Mouse (Mus musculus): ENCODE data around the gene Itpr2. TPM values are rescaled to one million over a fixed set of nuclear protein-coding genes. Genes with fewer than 3 reads are reported as not detected.

The Itpr2 gene
- 18.0 and 19.5 TPM in 2 replicates for polyA plus RNA-seq (2012; rRNA removed)

DNA sequence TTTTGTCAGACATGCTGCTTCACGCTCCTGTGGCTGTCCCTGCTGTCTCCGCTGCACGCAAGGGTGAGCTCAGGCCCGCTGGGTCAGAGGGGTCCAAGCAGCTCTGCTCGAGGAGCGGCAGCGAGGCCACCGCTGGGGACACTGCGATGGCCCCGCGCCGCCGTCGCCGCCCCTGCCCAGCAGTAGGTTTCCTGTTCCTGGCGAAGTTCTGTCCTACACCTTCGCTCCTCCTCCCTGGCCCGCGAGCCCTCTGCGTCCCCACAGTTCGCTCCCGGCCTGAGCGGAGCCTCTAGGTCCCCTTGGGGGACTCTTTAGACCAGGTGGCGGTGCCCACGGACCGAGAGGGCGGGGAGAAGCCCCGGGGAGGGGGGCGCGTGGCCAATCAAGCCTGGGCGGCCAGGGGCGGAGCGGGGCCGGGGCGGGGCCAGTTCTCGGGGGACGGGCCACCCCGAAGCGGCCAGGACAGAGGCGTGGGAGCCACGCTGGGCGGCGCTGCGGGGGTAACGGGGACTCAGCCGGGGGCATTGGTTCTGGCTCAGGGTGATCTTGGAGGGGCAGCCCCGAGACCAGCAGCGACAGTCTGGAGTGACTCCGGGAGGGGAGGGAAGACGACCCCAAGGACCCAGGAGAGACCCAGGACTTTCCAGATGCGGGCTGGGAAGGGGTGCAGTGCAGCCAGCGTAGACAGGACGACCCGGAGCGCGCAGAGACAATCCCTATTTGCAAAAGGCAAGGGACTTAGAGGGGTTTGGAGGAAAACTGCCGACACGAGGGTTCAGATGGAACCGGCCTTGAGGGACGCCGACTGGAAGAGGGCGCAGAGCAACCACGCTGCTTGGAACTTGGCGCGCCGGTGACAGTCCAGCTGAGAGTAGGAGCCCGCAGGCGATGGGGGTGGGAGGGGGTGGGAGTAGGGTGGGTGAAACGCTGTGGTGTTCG, at the start of gene Itpr2:
Gene Itpr2 (minus strand): TSS at position 358 of the 939 bp plus-strand sequence.
- Histone ChIP-seq H3K36me3 (ENCODE audit: control insufficient read depth, insufficient read depth, low read length) (no peaks in the 10 kb centered on the region), H3K4me3 (ENCODE audit: extremely low read depth, insufficient read depth, insufficient read length) (peak within 1 kb of the TSS; percentile 98), H3K27ac (ENCODE audit: insufficient read depth, low read length) (peak within 1 kb of the TSS; percentile 97), H3K27me3 (ENCODE audit: control insufficient read depth, insufficient read depth, low read length) (no peaks in the 10 kb centered on the region), H3K4me1 (ENCODE audit: control insufficient read depth, insufficient read depth, insufficient read length) (peaks cover 21% of the 10 kb centered on the region)
- DNase-seq (ENCODE audit: low read depth in 1 of 2, low spot score in 2 of 2) = peak; percentile 39 to 92
- WGBS = 2% methylated on average over 70 of the region's 70 CpGs
- TF ChIP-seq CTCF (IDR thresholded peaks at IDR 0.05; ENCODE audit: extremely low read depth, insufficient read depth, insufficient read length, insufficient replicate concordance) = 0 out of 2 replicates have a peak, but pooled peaks have one; percentile 2
- TF ChIP-seq POLR2A (IDR thresholded peaks at IDR 0.05; ENCODE audit: low read depth, low read length) = peak; percentile 58

DNA sequence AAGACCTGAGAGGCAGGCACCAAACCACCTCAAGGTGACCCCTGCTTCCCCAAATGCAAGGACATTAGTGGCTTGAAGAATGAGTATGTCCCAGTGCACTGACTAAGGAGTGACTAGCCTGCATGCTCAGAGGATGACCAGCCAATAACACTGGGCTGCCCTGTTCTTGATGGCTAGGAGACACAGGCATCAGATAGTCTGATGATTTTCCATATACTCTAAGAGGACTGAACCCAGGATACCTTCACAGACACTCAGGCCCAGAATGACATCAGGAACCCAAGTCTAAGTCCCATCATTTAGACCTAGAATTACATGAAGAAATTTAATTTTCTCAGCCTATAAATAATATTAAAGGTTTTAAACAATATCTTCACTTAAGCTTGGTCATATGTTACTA, 49.3 kb upstream of the Itpr2 start:
- H3K4me3 ChIP-seq (ENCODE audit: extremely low read depth, insufficient read depth, insufficient read length) = no peak overlapping the region
- peaks cover 37% of the 10 kb centered on the region for H3K36me3 ChIP-seq (ENCODE audit: control insufficient read depth, insufficient read depth, low read length)
- TF ChIP-seq CTCF (IDR thresholded peaks at IDR 0.05; ENCODE audit: extremely low read depth, insufficient read depth, insufficient read length, insufficient replicate concordance) = no peak
- no peak for TF ChIP-seq POLR2A (IDR thresholded peaks at IDR 0.05; ENCODE audit: low read depth, low read length)
- no peak for DNase-seq (ENCODE audit: low read depth in 1 of 2, low spot score in 2 of 2)
- no peak overlapping the region for H3K27ac ChIP-seq (ENCODE audit: insufficient read depth, low read length)
- H3K4me1 ChIP-seq (ENCODE audit: control insufficient read depth, insufficient read depth, insufficient read length) = no peaks in the 10 kb centered on the region
- H3K27me3 ChIP-seq (ENCODE audit: control insufficient read depth, insufficient read depth, low read length) = no peaks in the 10 kb centered on the region

DNA sequence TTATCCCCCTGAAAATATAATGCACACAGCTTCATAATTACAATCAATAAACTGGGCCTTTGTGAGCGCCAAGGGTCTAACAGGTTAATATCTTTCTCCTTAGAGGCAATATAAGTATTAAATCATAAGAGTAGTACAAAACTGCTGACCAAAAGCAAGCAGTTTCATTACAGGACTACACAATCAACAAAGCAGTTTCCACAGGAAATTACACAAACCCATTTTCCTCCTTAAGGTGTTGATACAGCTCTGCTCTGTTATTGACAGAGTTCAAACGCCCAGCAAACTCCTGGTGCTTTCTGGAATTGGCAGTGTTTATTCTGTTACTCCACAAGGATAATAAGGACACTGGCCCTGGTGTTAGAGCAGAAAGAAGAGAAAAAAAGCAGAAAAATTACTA, 48.4 kb upstream of the Itpr2 start:
- Histone ChIP-seq H3K27ac (ENCODE audit: insufficient read depth, low read length) (no peak overlapping the region), H3K4me3 (ENCODE audit: extremely low read depth, insufficient read depth, insufficient read length) (no peak overlapping the region), H3K27me3 (ENCODE audit: control insufficient read depth, insufficient read depth, low read length) (no peaks in the 10 kb centered on the region), H3K36me3 (ENCODE audit: control insufficient read depth, insufficient read depth, low read length) (peaks cover 33% of the 10 kb centered on the region), H3K4me1 (ENCODE audit: control insufficient read depth, insufficient read depth, insufficient read length) (no peaks in the 10 kb centered on the region)
- no peak for DNase-seq (ENCODE audit: low read depth in 1 of 2, low spot score in 2 of 2)
- WGBS = 82% methylated on average over 2 of the region's 2 CpGs
- no peak for TF ChIP-seq CTCF (IDR thresholded peaks at IDR 0.05; ENCODE audit: extremely low read depth, insufficient read depth, insufficient read length, insufficient replicate concordance)
- TF ChIP-seq POLR2A (IDR thresholded peaks at IDR 0.05; ENCODE audit: low read depth, low read length) = no peak

DNA sequence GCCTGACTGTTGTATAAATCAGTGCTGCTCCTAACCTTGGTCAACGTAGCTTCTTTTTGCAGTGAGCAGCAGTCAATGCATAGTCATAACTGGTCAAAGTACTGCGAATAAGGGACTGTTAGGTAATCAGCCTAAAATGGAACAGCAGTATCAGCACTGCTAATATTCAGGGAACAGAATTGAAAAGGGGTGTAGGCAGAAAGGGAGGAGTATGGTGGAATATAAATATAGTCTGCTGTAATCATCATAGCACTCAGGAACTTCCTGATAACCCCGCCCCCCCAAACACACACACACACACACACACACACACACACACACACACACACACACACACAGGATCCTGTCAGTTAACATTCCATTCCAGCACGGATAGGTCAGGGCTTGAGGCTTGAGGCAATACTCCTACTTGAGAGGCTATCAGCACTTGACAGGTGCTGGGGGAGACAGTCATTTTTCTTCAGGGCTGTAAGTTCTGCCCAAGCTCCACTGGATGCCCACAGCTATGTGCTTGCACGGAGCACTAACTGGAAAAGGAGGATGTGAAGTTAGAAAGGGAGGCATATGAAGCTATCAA, 43.4 kb upstream of the Itpr2 start:
- Histone ChIP-seq H3K4me1 (ENCODE audit: control insufficient read depth, insufficient read depth, insufficient read length) (peaks cover 2% of the 10 kb centered on the region), H3K36me3 (ENCODE audit: control insufficient read depth, insufficient read depth, low read length) (peaks cover 8% of the 10 kb centered on the region), H3K27me3 (ENCODE audit: control insufficient read depth, insufficient read depth, low read length) (no peaks in the 10 kb centered on the region), H3K27ac (ENCODE audit: insufficient read depth, low read length) (no peak overlapping the region), H3K4me3 (ENCODE audit: extremely low read depth, insufficient read depth, insufficient read length) (no peak overlapping the region)
- whole genome bisulfite sequencing = 90% methylated on average over 5 of the region's 5 CpGs
- DNase-seq (ENCODE audit: low read depth in 1 of 2, low spot score in 2 of 2) = no peak
- no peak for TF ChIP-seq POLR2A (IDR thresholded peaks at IDR 0.05; ENCODE audit: low read depth, low read length)
- TF ChIP-seq CTCF (IDR thresholded peaks at IDR 0.05; ENCODE audit: extremely low read depth, insufficient read depth, insufficient read length, insufficient replicate concordance) = no peak

DNA sequence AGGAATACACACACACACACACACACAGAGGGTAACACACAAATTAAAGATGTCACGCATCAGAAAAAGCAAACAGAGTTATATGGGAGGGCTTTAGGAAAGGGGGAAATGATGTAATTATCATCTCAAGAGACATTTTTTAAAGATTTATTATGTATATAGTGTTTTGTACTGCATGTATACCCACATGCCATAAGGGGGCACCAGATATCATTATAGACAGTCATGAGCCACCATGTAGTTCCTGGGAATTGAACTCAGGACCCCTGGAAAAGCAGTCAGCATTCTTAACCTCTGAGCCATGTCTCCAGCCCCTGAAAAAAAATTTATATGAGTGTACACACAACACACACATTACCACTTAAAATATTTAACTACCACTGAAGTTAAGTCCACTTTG, 42.6 kb upstream of the Itpr2 start:
- DNase-seq (ENCODE audit: low read depth in 1 of 2, low spot score in 2 of 2) = no peak
- Histone ChIP-seq H3K4me1 (ENCODE audit: control insufficient read depth, insufficient read depth, insufficient read length) (peaks cover 3% of the 10 kb centered on the region), H3K4me3 (ENCODE audit: extremely low read depth, insufficient read depth, insufficient read length) (no peak overlapping the region), H3K27me3 (ENCODE audit: control insufficient read depth, insufficient read depth, low read length) (no peaks in the 10 kb centered on the region), H3K27ac (ENCODE audit: insufficient read depth, low read length) (no peak overlapping the region), H3K36me3 (ENCODE audit: control insufficient read depth, insufficient read depth, low read length) (peaks cover 6% of the 10 kb centered on the region; the same call in 1 of the 2 replicates)
- TF ChIP-seq CTCF (IDR thresholded peaks at IDR 0.05; ENCODE audit: extremely low read depth, insufficient read depth, insufficient read length, insufficient replicate concordance) (no peak), POLR2A (IDR thresholded peaks at IDR 0.05; ENCODE audit: low read depth, low read length) (no peak)
- WGBS = 85% methylated on average over 1 of the region's 1 CpGs

DNA sequence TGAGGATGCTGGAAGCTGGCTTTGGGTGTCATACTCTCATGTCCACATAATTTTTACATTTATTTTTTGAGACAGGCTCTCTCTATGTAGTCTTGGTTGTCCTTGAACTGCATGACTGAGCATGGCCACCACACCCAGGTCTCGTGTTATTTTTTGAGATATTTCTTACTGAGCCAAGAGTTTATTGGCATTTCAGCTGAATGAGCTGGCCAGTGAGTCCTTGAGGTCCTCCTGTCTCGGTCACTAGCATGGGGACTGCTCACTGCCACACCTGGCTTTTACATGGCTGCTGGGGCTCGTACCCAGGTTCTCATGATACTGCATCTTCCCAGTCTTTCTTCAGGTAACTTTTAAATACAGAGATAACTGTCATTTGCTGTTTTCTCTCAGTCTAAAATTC, 38.4 kb upstream of the Itpr2 start:
- 68% methylated on average over 3 of the region's 3 CpGs for WGBS
- Histone ChIP-seq H3K36me3 (ENCODE audit: control insufficient read depth, insufficient read depth, low read length) (no peaks in the 10 kb centered on the region), H3K27me3 (ENCODE audit: control insufficient read depth, insufficient read depth, low read length) (no peaks in the 10 kb centered on the region), H3K4me1 (ENCODE audit: control insufficient read depth, insufficient read depth, insufficient read length) (peaks cover 3% of the 10 kb centered on the region), H3K27ac (ENCODE audit: insufficient read depth, low read length) (no peak overlapping the region), H3K4me3 (ENCODE audit: extremely low read depth, insufficient read depth, insufficient read length) (no peak overlapping the region)
- DNase-seq (ENCODE audit: low read depth in 1 of 2, low spot score in 2 of 2) = no peak
- TF ChIP-seq POLR2A (IDR thresholded peaks at IDR 0.05; ENCODE audit: low read depth, low read length) (no peak), CTCF (IDR thresholded peaks at IDR 0.05; ENCODE audit: extremely low read depth, insufficient read depth, insufficient read length, insufficient replicate concordance) (no peak)
